Mouse (Mus musculus) stomach, postnatal 0 days (tissue): Measurements from ENCODE around the gene Amd2.

Experiments used
- CTCF ChIP-seq: IDR thresholded peaks from 2 replicates; pipeline ENCODE4 v1.5.1; 2016; ENCODE audit warnings: antibody characterized with exemption, low read depth, mild to moderate bottlenecking, moderate library complexity
- EP300 ChIP-seq: optimal IDR thresholded peaks from 2 replicates; pipeline ENCODE3; 2016; ENCODE audit warnings: antibody characterized with exemption

GRCm38 (mm10) chr10:35714266-35714665, 2.6 kb upstream of the Amd2 start:
- TF ChIP-seq CTCF (no peak), EP300 (no peak)
